Mouse (Mus musculus): ENCODE results near the gene B230118H07Rik.

DNA sequence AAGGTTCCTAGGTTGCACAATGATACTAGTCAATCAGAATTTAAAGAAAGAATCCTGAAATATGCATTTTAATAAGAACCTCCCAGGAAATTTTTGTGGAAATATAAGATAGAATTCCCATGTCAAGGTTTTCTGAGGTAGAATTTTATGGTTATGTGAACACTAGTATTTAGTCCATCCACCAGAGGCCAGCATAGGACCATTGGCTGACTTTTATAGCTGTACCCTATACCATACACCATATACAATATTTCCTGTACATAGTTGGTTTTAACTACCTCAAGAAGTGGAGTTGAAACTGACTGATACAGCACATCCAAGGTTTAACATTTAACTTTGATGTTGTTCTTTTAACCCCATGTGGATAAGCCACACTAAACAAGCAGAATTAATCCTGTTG lies 52.1 kb downstream of the B230118H07Rik start:
- no peak for TF ChIP-seq CTCF (IDR thresholded peaks at IDR 0.05; ENCODE audit: insufficient read depth, low read length)
- no peak for TF ChIP-seq POLR2A (IDR thresholded peaks at IDR 0.05; ENCODE audit: borderline replicate concordance, extremely low read depth, low read depth, low read length)

All from lung, adult 2 months (tissue).